Comparison of ENCODE assay signal across 19 mouse cellular contexts in the genomic region with DNA sequence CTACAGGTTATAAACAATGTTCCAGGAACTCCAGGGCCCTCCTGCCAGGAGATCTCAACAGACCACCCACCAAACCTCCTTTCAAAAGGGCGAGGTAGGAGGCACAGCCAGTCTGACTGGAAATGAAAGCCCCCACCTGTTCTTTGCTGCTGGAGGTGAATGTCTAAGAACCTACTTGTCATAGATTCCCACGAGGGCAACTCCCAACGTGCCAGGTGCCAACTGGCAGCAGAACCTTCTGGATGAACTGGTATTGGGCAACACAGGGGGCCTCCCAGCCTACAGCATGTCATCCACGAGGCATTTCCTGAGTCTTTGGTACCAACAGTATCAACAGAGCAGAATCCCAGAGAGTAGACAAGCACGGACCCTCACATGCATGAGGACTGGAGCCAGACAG.
DNase-seq lines count a peak whose midpoint lies in the region; ATAC-seq and TF ChIP-seq lines count a peak whose summit lies in the region.
"Had no signal": no experiment of that assay in that cellular context is flagged by ENCODE, and none has a peak within 500 bp of the region (broad histone marks: within the 10 kb centered on the region; RNA-seq: fewer than 3 reads in every experiment).

No protein-coding gene starts in this region.

- no peak for ATAC-seq in midbrain, embryonic 13.5 days
- 0 out of 2 replicates have a peak, but pooled peaks have one; percentile 27 for ATAC-seq in intestine, embryonic 15.5 days
- ATAC-seq in stomach, postnatal 0 days (ENCODE audit: low FRiP score, low TSS enrichment): peak; percentile 78

- no peaks in the 10 kb centered on the region for H3K79me2 ChIP-seq in heart, adult 2 months (replicated peaks; ENCODE audit: control insufficient read depth, insufficient read depth, low read length)

- intact Hi-C loops in heart, adult 2 months (cut with DNase I): no loop called here

- TF ChIP-seq CTCF in heart, adult 2 months (IDR thresholded peaks at IDR 0.05): no peak
- no peak for TF ChIP-seq CTCF in stomach, postnatal 0 days (IDR thresholded peaks at IDR 0.05; ENCODE audit: low read depth)

- no peak overlapping the region for H3K9ac ChIP-seq in heart, adult 2 months (ENCODE audit: low read depth, low read length)
- no peak overlapping the region for H3K9ac ChIP-seq in midbrain, embryonic 13.5 days (replicated peaks)
- no peak overlapping the region for H3K9ac ChIP-seq in intestine, embryonic 15.5 days
- no peak overlapping the region for H3K9ac ChIP-seq in stomach, postnatal 0 days (ENCODE audit: low read length)
- H3K9ac ChIP-seq: embryonic facial prominence, embryonic 12.5 days; forebrain, embryonic 12.5 days; hindbrain, embryonic 12.5 days; limb, embryonic 12.5 days had no signal

- 72% methylated on average over 5 of the region's 5 CpGs for WGBS in heart, embryonic 10.5 days
- WGBS in heart, adult 2 months: 63% methylated on average over 5 of the region's 5 CpGs
- 66% methylated on average over 5 of the region's 5 CpGs for WGBS in midbrain, embryonic 10.5 days
- 61% methylated on average over 5 of the region's 5 CpGs for WGBS in midbrain, embryonic 13.5 days
- 29% methylated on average over 5 of the region's 5 CpGs for WGBS in intestine, embryonic 15.5 days
- WGBS in stomach, postnatal 0 days: 27% methylated on average over 5 of the region's 5 CpGs

- peak overlapping the region; percentile 30; the same call in 1 of the 2 replicates for H3K27ac ChIP-seq in heart, embryonic 10.5 days
- no peak overlapping the region for H3K27ac ChIP-seq in heart, adult 2 months
- H3K27ac ChIP-seq in midbrain, embryonic 10.5 days (replicated peaks): 0 out of 2 replicates have a peak overlapping the region, but pooled peaks have one; percentile 19
- no peak overlapping the region for H3K27ac ChIP-seq in midbrain, embryonic 13.5 days
- H3K27ac ChIP-seq in intestine, embryonic 15.5 days: no peak overlapping the region
- peak overlapping the region; percentile 78 for H3K27ac ChIP-seq in stomach, postnatal 0 days (replicated peaks)
- H3K27ac ChIP-seq: embryonic facial prominence, embryonic 12.5 days; hindbrain, embryonic 12.5 days; limb, embryonic 12.5 days had no signal

- H3K27me3 ChIP-seq in heart, embryonic 10.5 days (ENCODE audit: insufficient read depth, poor library complexity, severe bottlenecking): no peaks in the 10 kb centered on the region
- no peaks in the 10 kb centered on the region for H3K27me3 ChIP-seq in heart, adult 2 months (ENCODE audit: control insufficient read depth, insufficient read depth, low read length)
- H3K27me3 ChIP-seq in midbrain, embryonic 10.5 days (ENCODE audit: low read depth, poor library complexity, severe bottlenecking): no peaks in the 10 kb centered on the region; the same call in 1 of the 2 replicates
- H3K27me3 ChIP-seq in midbrain, embryonic 13.5 days: no peaks in the 10 kb centered on the region
- no peaks in the 10 kb centered on the region for H3K27me3 ChIP-seq in intestine, embryonic 15.5 days (replicated peaks)
- no peaks in the 10 kb centered on the region for H3K27me3 ChIP-seq in stomach, postnatal 0 days (ENCODE audit: control insufficient read depth, insufficient read depth, low read length)
- H3K27me3 ChIP-seq: CH12.LX; embryonic facial prominence, embryonic 12.5 days; forebrain, embryonic 12.5 days; hindbrain, embryonic 12.5 days; limb, embryonic 12.5 days had no signal

- no peak for TF ChIP-seq POLR2A in heart, adult 2 months (IDR thresholded peaks at IDR 0.05; ENCODE audit: insufficient read depth, low read depth, low read length)

- H3K9me3 ChIP-seq in heart, embryonic 10.5 days: no peaks in the 10 kb centered on the region
- H3K9me3 ChIP-seq in midbrain, embryonic 10.5 days (replicated peaks): no peaks in the 10 kb centered on the region
- no peaks in the 10 kb centered on the region for H3K9me3 ChIP-seq in midbrain, embryonic 13.5 days
- H3K9me3 ChIP-seq in intestine, embryonic 15.5 days: no peaks in the 10 kb centered on the region
- H3K9me3 ChIP-seq in stomach, postnatal 0 days (ENCODE audit: control insufficient read depth, low read length): no peaks in the 10 kb centered on the region
- H3K9me3 ChIP-seq: embryonic facial prominence, embryonic 12.5 days; hindbrain, embryonic 12.5 days; limb, embryonic 12.5 days had no signal

- no peak overlapping the region for H3K4me2 ChIP-seq in midbrain, embryonic 13.5 days (replicated peaks)
- no peak overlapping the region for H3K4me2 ChIP-seq in intestine, embryonic 15.5 days (replicated peaks)
- no peak overlapping the region for H3K4me2 ChIP-seq in stomach, postnatal 0 days (replicated peaks; ENCODE audit: low read depth)
- H3K4me2 ChIP-seq: embryonic facial prominence, embryonic 12.5 days; forebrain, embryonic 12.5 days; hindbrain, embryonic 12.5 days; limb, embryonic 12.5 days had no signal

- DNase-seq in heart, embryonic 10.5 days (ENCODE audit: low spot score): no peak
- DNase-seq in heart, adult 2 months: no peak
- DNase-seq in midbrain, embryonic 10.5 days (ENCODE audit: low spot score): no peak
- peak; percentile 20 for DNase-seq in stomach, postnatal 0 days (ENCODE audit: low spot score)
- DNase-seq in adrenal gland, postnatal 4 days (ENCODE audit: low spot score in 2 of 2): no peak
- DNase-seq in thymus, postnatal 25 days: no peak
- DNase-seq: adrenal gland, postnatal 14 days; heart, adult 11 months; kidney, adult 11 months; kidney, postnatal 25 days; right cerebral cortex, postnatal 14 days; thymus, postnatal 14 days had no signal

- H3K36me3 ChIP-seq in heart, embryonic 10.5 days: peaks cover 17% of the 10 kb centered on the region
- H3K36me3 ChIP-seq in heart, adult 2 months (ENCODE audit: control insufficient read depth, insufficient read depth, low read length): no peaks in the 10 kb centered on the region
- H3K36me3 ChIP-seq in midbrain, embryonic 10.5 days: peaks cover 21% of the 10 kb centered on the region
- peaks cover 16% of the 10 kb centered on the region for H3K36me3 ChIP-seq in midbrain, embryonic 13.5 days
- H3K36me3 ChIP-seq in intestine, embryonic 15.5 days: peaks cover 7% of the 10 kb centered on the region; the same call in 1 of the 2 replicates
- no peaks in the 10 kb centered on the region for H3K36me3 ChIP-seq in stomach, postnatal 0 days (ENCODE audit: control insufficient read depth, insufficient read depth, low read length)

- peaks cover 23% of the 10 kb centered on the region for H3K4me1 ChIP-seq in heart, embryonic 10.5 days
- H3K4me1 ChIP-seq in heart, adult 2 months (ENCODE audit: control insufficient read depth, insufficient read depth, low read length): no peaks in the 10 kb centered on the region
- H3K4me1 ChIP-seq in midbrain, embryonic 10.5 days: peaks cover 40% of the 10 kb centered on the region
- H3K4me1 ChIP-seq in midbrain, embryonic 13.5 days (replicated peaks): peaks cover 32% of the 10 kb centered on the region
- H3K4me1 ChIP-seq in intestine, embryonic 15.5 days (replicated peaks): peaks cover 16% of the 10 kb centered on the region
- H3K4me1 ChIP-seq in stomach, postnatal 0 days (replicated peaks; ENCODE audit: control insufficient read depth, insufficient read depth): 0 out of 2 replicates have a peak, but pooled peaks cover 5% of the 10 kb centered on the region

- no peak overlapping the region for H3K4me3 ChIP-seq in heart, embryonic 10.5 days
- H3K4me3 ChIP-seq in heart, adult 2 months: no peak overlapping the region
- no peak overlapping the region for H3K4me3 ChIP-seq in midbrain, embryonic 10.5 days
- no peak overlapping the region for H3K4me3 ChIP-seq in midbrain, embryonic 13.5 days (replicated peaks)
- no peak overlapping the region for H3K4me3 ChIP-seq in intestine, embryonic 15.5 days (replicated peaks)
- H3K4me3 ChIP-seq in stomach, postnatal 0 days (ENCODE audit: low read depth, low read length): no peak overlapping the region
- H3K4me3 ChIP-seq: embryonic facial prominence, embryonic 12.5 days; forebrain, embryonic 12.5 days; hindbrain, embryonic 12.5 days; limb, embryonic 12.5 days had no signal

- TF ChIP-seq EP300 in heart, adult 2 months (IDR thresholded peaks at IDR 0.05; ENCODE audit: insufficient read depth, low read depth, low read length): no peak
- peak; percentile 81 for TF ChIP-seq EP300 in stomach, postnatal 0 days (optimal IDR thresholded peaks at IDR 0.05)

Comparison
In these comparisons a context has a peak if more than half of its experiments do, and no peak if none do; other contexts are left out.
1. H3K27ac ChIP-seq: peak in heart, embryonic 10.5 days (single experiment), midbrain, embryonic 10.5 days (single experiment) and stomach, postnatal 0 days (single experiment); none in heart, adult 2 months (single experiment), midbrain, embryonic 13.5 days (single experiment) and intestine, embryonic 15.5 days (single experiment).